Mouse (Mus musculus): ENCODE measurements at regions not wholly inside any gene's neighbourhood (a gene's known extent, or its start where the extent isn't known, plus 50 kb on each side); places are given as distances from the start of the nearest gene placed in this dataset.

DNA sequence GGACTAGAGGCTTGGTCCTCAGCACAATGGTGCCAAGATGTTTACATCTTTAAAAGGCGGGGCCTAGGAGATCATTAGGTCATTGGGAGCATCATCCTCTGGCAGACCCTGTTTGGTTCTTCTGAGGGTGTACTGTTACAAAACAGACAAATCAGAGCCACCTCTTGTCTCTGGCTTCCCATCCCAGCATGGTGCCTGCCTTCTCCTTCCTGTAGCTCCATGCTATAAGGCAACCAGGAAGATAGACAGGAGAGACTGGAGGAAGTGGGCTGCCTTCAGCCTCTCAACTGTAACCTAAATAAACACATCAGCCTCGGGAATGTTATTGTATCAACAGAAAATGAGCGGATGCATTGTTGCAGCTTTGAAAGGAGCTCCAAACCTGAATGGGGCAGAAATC lies 529.8 kb upstream of the Gm765 start:
- DNase-seq, result no peak

- peak; percentile 10 to 22 for DNase-seq
Observed at GRCm38 (mm10) chr6:98869772-98870171, 527.2 kb upstream of the Gm765 start.

DNA sequence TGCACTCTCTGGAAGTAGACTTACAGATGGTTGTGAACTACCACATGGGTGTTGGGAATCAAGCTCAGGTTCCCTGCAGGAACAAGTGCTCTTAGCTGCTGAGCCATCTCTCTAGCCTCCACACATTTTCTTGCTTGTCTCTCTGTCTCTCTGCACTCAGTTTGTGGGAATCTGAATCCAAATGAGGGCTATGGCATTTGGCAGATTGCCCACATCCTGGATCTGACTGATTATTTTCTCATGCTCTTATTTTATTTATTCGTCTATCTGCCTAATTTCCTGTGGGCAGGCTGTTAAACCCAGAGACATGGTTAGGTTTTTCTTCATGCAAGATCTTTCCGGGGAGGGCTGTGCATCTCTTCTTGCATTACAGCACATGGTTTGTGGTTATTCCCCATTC lies 521.8 kb upstream of the Gm765 start:
- DNase-seq, result peak in 1 of 2 experiments; percentile 15

DNA sequence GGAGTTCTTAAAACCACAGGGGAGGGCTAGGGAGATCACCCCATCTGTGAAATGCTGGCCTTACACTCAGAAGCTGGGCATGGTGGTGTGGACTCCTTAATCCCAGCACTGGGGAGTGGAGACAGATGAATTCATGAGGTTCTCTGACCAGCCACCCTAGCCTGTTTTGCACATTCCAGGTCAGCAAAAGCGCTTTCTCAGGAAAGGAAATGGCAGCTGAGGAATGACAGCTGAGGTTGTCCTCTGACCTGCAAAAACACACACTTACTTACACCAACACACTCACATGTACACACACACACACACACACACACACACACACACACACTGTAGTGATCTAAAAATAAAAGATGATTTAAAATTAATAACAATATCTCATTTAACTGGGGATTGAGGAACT lies 513.4 kb upstream of the Gm765 start:
- DNase-seq, result no peak

DNA sequence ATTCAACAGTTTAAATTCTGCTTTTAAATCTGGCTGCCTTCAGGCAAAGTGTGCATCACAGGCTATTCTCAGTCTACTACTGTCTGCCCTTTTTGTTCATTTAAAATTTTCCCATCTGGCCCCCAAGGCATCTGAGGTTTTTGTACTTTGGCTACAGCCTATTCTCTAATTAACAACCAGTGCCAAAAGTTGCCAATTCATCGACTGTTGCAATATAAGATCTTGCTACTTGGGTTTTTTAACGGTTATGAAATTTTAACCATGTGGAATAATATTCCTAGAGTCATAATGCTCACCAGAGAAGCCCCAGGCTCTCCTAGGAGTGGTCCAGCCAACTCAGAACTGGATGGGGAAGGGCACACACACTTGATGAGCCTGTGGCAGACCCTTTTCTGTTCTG lies 508.4 kb upstream of the Gm765 start:
- DNase-seq, result no peak

DNA sequence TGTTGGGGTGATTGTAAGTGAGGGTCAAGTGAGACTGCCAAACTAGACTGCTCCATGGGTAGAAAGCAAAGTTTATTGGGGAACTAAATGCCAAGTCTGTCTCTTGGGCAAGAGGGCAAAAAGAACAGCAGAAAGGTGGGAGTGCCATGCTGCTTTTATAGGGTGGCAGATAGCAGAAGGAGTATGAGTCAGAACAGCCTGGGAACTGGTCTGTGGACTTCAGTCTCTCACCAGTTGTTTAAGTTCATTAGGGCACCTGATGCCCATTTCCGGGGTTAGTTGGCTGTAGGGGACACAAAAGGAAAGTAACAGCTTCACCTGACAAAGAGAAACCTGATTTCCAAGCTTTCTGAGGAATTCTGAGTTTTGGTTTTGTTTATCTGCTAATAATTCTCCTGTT lies 506.3 kb upstream of the Gm765 start:
- DNase-seq, result no peak

DNA sequence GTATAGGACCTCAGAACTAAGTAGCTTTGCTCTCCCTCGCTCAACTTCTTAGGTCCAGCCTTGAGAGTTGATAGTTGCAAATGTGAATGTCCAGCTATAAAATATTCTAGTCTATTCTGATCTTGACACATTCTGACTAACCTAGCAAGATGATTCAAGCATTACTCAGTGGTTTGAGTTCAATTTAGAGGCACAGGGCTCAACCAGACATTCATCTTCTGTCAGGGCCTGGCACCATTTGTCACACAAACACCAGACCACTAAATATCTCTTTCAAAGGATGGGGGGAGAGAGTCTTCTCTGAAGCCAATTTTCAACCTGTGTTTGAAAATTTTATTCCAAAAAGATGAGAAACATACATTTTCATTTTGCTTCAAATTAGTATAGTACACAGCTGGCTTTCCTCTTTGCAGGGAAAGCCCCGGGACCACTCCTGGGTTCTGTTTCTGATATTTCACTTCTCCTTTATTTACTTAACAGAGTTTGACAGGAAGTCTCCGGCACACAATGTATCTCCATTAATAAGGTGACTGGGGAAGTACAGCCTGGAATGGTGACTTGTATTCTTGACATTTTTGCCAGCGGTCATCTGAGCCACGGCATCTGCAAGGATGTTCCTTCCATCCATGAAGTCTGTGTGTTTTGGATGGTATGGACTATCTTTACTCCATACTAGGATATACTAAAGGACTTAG lies 503.6 kb upstream of the Gm765 start:
- no peak for DNase-seq

DNA sequence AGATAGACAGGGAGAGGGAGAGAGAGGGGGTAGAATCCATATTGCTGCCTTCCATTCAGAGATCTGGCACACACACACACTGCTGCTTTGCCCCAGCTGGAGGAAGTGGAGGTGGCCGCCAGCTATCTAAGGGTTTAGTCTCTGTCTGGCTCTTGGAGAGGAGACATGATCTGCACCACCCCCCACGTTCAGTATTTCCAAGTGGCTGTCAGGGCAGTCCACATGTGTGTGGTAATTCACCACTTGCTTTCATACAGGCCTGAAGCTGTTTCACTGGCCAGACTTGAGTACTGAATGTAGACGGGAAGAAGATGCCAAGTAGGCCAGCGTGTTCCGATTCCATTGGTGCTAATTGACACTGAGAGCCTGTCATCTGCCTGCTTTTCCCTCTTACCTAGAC lies 501.0 kb upstream of the Gm765 start:
- DNase-seq, result peak; percentile 9 to 13

DNA sequence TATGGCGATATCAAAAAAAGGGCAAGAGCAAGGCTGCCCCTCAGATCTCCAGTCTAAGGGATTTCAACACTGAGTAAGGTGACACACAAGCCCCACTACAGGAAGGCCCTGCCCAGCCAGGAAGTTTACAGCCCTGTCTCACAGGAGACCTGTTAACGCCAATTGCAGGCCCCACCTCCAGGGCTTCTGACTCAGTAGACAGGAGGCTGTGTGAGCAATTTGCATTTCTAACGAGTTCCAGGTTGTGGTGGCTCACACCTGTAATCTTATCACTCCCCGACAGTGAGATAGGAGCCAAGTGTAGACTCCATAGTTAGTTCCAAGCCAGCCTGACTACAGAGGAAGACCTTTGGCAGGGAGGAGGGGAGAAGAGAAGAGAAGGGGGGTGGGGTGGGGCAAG lies 500.4 kb upstream of the Gm765 start:
- no peak for DNase-seq

DNA sequence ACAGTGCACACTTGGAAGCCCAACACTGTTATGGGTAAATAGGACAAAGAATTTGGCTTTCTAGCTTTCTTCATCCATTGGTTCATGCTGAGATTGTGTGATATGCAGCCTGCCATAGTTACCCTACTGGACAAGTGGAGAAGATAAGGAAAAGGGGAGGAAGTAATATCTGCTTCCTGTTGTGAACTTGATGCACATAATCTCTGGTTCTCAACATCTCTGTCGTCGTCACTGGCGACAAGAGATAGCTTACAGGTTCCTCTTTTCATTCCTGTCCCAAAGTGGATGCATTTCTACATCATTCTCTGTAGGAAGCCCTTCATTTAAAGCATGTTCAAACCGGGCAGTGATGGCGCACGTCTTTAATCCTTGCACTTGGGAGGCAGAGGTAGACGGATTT lies 491.4 kb upstream of the Gm765 start:
- no peak for DNase-seq

GRCm38 (mm10) chr6:98830191-98830590 lies 487.6 kb upstream of the Gm765 start:
- DNase-seq, result no peak

DNA sequence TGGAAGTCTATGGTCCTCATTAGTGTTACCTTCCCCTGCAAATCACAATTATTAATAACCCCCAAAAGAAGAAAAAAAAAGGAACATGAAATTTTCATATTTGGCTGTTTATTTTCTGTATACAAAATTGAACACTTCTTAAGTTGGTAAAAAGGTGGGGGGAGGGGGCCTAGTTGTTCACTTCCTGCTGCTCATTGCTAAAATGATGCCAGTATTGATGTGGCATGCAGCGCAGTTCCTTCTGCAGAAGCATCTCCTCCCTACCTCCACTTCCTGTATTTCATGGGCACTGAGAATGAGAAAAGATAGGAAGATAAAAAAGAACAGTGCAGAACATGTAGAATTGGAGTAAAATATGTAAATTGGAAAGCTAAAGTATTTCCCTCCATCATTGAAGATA lies 465.5 kb upstream of the Gm765 start:
- no peak for DNase-seq

GRCm38 (mm10) chr6:98803384-98803949 lies 460.9 kb upstream of the Gm765 start:
- no peak for DNase-seq

DNA sequence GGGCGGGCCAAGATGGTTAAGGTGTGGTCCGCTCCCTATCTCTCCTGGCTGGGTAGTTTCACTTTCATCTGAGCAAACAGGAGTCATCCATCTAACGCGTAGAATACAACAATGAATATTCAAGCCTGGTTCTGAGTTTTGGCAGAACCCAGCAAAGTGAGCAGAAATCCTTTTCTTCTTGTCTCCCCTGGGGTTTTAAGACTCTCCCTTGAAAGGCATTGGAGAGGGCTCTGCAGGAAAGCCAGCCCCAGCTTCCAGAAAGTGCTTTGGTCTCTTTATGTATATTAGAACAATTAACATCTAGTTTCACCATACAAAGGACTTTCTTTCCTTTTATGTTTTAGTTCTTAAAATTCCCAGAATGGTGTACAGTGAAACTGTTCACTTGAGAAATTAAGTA lies 458.5 kb upstream of the Gm765 start:
- DNase-seq, result no peak

GRCm38 (mm10) chr6:98800040-98800439 lies 457.5 kb upstream of the Gm765 start:
- no peak for DNase-seq

GRCm38 (mm10) chr6:98797778-98798177 lies 455.2 kb upstream of the Gm765 start:
- no peak for DNase-seq

- DNase-seq, result peak in 1 of 2 experiments; percentile 12
Observed at GRCm38 (mm10) chr6:98797373-98797772, 454.8 kb upstream of the Gm765 start.

- no peak for DNase-seq
Observed at GRCm38 (mm10) chr6:98796666-98797065, 454.1 kb upstream of the Gm765 start.

DNA sequence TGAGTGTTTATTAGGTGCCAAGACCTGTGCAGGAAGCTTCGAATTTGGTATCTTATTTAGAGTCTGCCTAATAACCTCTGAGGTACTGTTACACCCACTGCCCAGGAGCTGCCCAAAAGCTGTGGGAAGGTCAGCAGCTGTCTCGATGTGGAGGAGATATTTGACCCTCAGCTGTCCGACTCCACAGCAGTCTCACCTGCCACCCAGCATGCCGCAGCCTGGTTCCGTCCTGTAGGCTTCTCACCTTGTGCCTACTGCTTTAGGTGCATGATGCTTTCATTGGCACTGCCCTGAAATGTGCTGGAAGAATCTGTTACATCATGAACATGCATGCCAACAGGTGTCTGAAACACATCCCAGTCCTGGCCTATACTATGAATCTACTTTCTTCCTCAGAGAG lies 444.9 kb upstream of the Gm765 start:
- no peak for DNase-seq

DNA sequence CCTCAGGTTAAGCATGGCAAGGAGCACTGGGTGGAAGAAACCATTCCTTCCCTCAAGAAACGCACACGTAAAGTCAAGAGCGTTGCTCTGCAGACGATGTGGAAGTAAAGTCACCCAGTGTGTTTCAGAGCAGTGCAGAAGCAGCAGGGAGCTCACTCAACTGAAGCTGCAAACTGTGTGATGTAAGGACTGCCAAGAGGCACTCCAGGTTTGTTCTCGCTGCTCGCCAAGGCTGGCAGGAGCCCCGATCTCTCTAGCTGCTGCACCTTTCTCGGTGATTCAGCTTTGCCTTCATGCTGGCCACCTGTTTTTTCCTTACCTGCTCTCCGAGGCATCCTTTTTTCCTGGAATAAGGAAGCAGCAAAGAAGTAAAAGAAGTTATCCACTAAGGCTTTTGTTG lies 439.5 kb upstream of the Gm765 start:
- DNase-seq, result peak; percentile 39 to 78

DNA sequence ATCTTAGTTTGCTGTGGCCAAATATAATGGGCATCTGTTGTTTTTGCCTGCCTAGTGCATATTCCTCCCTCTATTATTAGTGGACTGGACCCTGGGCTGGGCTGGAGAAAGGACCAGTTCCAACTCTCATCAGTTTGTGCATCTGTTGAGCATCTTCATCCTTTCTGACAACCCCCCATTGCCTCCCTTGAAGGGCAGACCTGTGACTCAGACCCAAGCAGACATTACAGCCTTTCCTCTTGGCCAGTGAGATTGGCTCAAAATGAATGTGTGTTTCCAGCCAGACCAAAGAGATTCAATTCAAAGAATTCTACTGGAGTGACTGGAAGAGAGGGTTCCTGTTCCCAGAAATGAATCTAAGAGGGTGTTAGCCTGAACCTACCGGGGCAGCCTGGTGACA lies 433.2 kb upstream of the Gm765 start:
- DNase-seq, result peak; percentile 47 to 59

DNA sequence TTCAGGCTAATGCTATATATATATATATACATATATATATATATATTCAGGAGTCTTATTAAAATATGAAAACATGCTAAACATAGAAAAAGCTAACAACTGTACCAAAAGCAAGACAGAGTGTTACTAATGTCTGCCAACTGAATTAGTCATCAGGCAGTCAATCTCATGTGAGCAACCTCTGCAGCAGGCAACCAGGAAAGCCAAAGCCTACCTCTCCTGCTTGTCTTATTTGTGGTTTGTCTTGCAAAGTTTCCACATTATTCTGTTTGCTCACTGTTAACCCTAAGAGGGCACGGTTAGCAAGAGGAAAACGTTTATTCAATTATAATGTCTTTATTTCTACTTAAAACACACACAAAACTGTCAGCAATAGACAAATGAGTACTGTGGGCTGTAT lies 427.4 kb upstream of the Gm765 start:
- no peak for DNase-seq

DNA sequence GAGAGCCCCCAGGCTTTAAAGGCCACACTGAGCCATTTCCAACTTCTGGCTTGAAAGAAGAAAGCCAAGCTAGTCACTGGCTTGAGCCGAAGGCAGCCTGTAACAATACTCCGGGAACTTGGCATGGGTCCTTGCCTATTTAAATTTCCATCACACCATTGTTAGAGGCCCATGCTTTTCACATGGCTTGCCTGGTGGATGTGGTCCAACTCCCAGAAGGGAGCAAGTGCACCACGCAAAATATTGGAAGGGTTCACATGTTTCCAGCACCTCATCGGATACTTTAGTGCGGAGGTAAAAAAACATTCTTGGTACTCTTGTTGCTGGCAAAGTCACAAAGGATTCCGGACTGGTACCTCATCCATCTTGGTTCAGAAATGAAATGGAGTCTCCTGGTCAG lies 426.8 kb upstream of the Gm765 start:
- DNase-seq, result peak; percentile 14 to 38

DNA sequence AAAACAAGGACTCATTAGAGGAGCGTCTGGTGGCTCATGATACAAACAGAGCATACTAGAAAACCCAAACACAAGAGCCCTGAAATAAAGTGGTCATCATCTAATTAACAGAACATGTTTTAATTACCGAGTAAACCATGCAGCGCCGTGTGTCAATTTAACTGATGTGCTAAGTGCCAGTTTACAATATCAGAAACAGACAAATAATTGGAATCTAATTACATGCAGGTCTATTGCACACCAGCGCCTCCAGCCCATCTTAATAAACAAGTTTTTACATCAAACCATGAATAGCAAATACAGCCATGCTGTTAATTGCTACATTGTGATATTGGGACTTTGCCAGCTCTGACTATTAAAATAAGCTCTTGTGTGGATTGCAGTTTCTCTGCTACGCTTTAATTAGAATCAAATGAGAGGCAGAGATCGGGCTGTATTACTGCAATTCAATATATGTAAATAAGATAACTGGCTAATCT lies 425.3 kb upstream of the Gm765 start:
- no peak for DNase-seq

GRCm38 (mm10) chr6:98754487-98754886 lies 411.9 kb upstream of the Gm765 start:
- DNase-seq, result no peak
